Mouse (Mus musculus) monocyte, adult 2 months (primary cell): ENCODE measurements around the gene F2.
A peak's percentile ranks its signal among the peaks of the same experiment; 100 is the strongest.

Experiments used
- DNase-seq, 2 experiments: peaks; one replicate each; pipeline ENCODE4 v3.0.0; 2022; ENCODE audit warnings: low spot score in 2 of 2, low read depth in 1 of 2

The F2 gene

GRCm38 (mm10) chr2:91636229-91636628, at the start of gene F2:
F2 (minus strand) TSS chr2:91636414.
- no peak for DNase-seq

DNA sequence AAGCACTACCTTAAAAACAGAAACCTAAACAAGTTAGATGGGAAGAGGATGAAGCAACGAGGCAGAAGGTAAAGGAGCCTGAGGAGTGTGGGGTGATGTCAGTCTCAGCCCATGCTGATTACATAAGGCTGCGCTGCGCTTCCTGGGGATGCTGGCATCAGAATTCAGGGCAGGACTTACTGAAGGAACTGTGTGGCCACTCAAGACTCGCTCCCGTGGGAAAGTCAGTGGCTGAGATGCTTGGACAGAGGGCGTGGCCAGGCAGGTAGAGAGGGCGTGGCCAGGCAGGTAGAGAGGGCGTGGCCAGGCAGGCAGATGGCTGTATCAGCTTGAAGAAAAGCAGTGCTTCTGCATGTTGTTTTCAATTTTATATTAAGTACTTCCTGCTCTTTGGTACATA, 47.7 kb upstream of the F2 start:
- DNase-seq: no peak

- DNase-seq: no peak
These were observed 46.6 kb upstream of the F2 start for GRCm38 (mm10) chr2:91682850-91683249.

GRCm38 (mm10) chr2:91676961-91677360, 40.7 kb upstream of the F2 start:
- no peak for DNase-seq

DNA sequence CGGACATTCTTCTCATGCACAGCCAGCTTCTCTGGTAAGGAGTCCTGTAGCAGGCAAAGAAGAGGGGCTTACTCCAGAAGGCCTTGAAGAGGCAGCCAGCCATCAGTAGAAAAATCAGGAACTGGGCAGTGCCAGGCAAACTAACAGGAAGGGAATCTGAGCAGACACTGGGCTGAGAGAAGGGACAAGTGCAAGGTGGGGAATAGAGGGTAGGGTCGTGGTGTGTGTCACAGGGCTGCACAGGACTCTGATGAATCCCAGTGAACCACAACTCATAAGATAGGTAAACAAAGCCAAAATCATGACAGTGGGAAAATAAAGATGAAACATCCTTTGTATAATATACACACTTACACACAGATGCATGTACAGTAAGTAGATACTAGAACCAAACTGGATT, 40.2 kb upstream of the F2 start:
- no peak for DNase-seq

- DNase-seq: no peak
These were observed 38.7 kb upstream of the F2 start for GRCm38 (mm10) chr2:91674895-91675294.

- DNase-seq: no peak
These were observed 37.4 kb upstream of the F2 start for GRCm38 (mm10) chr2:91673587-91673986.

DNA sequence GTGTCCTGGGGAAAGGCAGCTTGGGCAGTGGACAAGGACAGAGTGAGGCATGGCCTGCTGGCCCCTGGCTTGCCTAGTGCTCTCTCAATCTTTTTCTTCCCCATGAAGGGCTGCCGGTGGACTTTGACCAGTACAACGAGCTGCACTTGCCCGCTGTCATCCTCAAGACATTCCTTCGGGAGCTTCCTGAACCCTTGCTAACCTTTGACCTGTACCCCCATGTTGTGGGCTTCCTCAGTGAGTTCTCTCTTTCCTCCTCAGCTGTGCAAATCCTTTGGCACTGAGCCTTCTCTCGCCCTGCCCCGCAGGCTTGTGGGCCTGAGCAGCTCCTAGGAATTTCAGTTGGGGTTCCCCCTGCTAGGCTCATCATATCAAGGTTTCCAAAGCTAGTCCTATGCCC, 33.8 kb upstream of the F2 start:
- DNase-seq: no peak

- no peak for DNase-seq
These were observed 33.1 kb upstream of the F2 start for GRCm38 (mm10) chr2:91669326-91669725.

DNA sequence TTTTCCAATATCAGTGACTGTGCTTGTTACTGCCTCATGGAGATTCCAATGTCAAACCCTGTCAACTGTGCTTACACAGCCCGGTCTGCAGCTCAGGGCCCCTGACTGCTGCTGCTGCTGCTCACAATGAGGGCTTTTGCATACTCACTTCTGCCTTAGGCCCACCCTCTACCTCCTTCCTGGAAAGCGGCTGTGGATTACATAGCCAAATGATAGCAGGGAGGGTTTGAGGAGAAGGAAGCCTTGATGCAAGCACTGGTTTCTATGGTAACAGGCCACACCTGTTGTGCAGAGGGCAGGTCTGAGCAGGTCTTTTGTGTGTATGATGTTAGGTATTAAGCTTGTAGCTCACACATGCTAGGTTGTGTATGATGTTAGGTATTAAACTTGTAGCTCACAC, 31.5 kb upstream of the F2 start:
- DNase-seq: no peak

DNA sequence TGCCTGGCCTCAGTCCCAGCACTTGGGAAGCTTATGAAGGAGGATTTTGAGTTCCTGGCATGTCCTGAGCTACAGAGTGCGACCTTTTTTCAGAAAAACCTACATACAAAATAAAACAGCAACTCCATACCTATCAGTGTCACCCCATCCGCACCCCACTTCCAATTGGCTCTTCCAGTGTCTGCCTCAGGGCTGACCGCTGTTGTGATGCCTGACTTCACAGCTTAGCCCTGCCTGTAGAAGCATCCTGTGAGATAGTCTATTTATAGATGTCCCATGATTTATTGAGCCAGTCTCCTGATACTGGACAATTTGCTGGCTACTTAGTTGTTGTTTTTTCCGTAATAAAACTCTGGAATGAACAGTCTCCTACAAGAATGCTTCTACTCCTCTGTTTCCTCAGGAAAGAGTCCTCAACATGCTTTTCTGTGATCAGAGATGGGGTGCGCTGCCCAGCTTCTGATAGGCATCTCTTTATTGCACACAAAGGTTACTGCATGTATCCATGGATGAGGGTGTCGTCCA, 30.2 kb upstream of the F2 start:
- no peak for DNase-seq

- no peak for DNase-seq
These were observed 28.6 kb upstream of the F2 start for GRCm38 (mm10) chr2:91664780-91665179.

- no peak for DNase-seq
These were observed 24.8 kb upstream of the F2 start for GRCm38 (mm10) chr2:91660981-91661380.

DNA sequence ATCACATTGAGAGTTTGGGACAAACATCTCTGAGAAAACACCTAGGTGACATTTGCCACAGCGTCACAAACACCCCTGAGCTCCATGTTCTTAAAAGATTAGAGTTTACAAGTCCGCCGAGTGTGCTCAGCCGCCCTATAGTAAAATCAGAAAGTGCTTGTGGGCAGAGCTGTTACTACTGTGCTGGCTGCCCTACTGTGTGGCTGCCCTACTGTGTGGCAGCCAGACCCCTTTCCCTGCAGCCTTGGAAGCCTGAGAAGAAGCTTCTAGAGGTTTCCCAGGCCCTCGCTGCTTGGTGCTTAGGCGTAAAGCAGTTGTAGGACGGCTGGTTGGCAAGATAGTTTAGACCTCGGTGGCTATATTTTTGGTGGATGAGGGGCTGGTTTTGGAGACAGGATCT, 23.4 kb upstream of the F2 start:
- DNase-seq: no peak

DNA sequence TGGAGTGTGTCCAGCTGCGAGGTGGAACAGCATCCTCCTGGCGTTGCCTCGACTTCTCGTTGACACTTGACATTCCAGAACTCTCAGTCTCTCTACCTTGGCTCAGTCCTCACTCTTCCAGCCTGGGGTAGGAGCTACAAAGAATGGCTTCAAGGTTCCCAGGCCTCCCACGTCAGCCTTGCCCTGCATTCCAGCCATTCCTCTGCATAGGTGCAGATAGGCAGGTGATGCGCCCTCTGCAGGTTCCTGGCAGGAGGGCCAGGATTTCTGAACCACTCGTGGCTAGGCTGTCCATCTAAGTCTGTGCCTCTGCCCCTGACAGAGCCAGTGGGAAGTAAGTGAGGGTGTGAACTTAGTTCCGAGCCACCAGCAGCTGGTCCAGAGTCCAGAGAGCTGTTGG, 20.6 kb upstream of the F2 start:
- no peak for DNase-seq

GRCm38 (mm10) chr2:91655827-91656226, 19.6 kb upstream of the F2 start:
- no peak for DNase-seq

- DNase-seq: no peak
These were observed 19.2 kb upstream of the F2 start for GRCm38 (mm10) chr2:91655388-91655787.

GRCm38 (mm10) chr2:91652863-91653262, 16.6 kb upstream of the F2 start:
- no peak for DNase-seq

DNA sequence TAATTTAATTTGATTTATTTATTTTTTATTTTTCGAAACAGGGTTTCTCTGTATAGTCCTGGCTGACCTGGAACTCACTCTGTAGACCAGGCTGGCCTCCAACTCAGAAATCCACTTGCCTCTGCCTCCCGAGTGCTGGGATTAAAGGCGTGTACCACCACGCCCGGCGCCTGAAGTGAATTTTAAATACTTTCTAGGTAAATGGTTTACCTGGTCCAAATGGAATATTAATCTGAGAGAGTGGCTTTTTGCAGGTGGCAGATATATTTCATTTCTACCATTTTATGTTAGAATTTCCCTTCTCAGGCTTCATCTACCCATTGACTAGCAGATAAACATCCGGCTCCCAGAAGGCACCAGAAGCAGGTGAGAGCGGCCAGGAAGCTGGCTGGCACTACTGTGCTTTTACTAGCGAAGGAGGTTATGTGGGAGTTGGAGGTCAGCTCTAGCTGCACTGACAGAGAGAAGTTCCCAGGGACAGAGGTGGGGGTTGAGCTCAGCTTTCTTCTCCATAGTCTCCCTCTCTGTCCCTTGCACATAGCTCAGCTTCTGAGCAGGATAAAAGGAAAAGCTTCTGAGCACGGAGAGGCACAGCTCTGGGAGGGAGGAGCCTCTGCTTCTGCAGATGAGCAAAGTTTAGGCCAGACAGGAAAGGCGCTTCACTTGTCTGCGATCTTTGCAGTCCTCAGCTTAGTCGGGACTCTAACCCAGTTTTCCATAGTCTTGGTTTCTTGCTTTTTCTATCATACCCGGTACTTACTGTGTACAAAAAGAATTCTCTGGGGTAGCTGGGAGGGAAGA, 15.4 kb upstream of the F2 start:
- DNase-seq: no peak

- DNase-seq: no peak
These were observed 14.3 kb upstream of the F2 start for GRCm38 (mm10) chr2:91650360-91650995.

- peak; percentile 87 to 91 for DNase-seq
These were observed 13.5 kb upstream of the F2 start, which contains the start of the genes Zfp408 and Arhgap1 for GRCm38 (mm10) chr2:91649553-91650359. Zfp408 (minus strand) TSS chr2:91649791. Arhgap1 (plus strand) TSS chr2:91649860.

- DNase-seq: no peak
These were observed 12.9 kb upstream of the F2 start for GRCm38 (mm10) chr2:91649152-91649551.
